Mouse (Mus musculus) megakaryocyte, embryonic 14.5 days (primary cell): ENCODE results near the gene Txlnb. TPM values are rescaled to one million over a fixed set of nuclear protein-coding genes. Genes with fewer than 3 reads are reported as not detected.

Source experiments
- H3K27me3 ChIP-seq: replicated peaks from 2 replicates; pipeline ENCODE3; 2012; ENCODE audit warnings: inconsistent platforms
- H3K36me3 ChIP-seq: replicated peaks from 2 replicates; pipeline ENCODE3; 2012; ENCODE audit warnings: low read length, inconsistent platforms, mixed read lengths
- H3K4me1 ChIP-seq: 2 replicates; pipeline ENCODE4 v1.6.1; 2012; ENCODE audit warnings: inconsistent platforms
- H3K4me3 ChIP-seq: replicated peaks from 2 replicates; pipeline ENCODE3; 2012; ENCODE audit warnings: moderate library complexity, mild to moderate bottlenecking, inconsistent platforms
- H3K9me3 ChIP-seq: 2 replicates; pipeline ENCODE4 v1.6.1; 2012; ENCODE audit warnings: inconsistent platforms
- FLI1 ChIP-seq: IDR thresholded peaks from 2 replicates; pipeline ENCODE4 v1.6.1; 2012; ENCODE audit warnings: low read length, inconsistent platforms, mixed read lengths
- GATA1 ChIP-seq: IDR thresholded peaks from 3 replicates; pipeline ENCODE4 v1.6.1; 2012; ENCODE audit warnings: mixed read lengths, low read length, inconsistent platforms, borderline replicate concordance
- polyA plus RNA-seq: library from polyadenylated mRNA; stranded (reverse); fragments of >175 nt; gene quantifications from 2 replicates; pipeline ENCODE4 v1.2.3, GENCODE M21; 2012; ENCODE audit warnings: low replicate concordance; ENCODE audit not compliant: insufficient read depth

Gene Txlnb
- polyA plus RNA-seq, 1 experiment: 0.20 TPM

GRCm38 (mm10) chr10:17827391-17827790, 31.4 kb downstream of the Txlnb start:
- TF ChIP-seq GATA1 (no peak), FLI1 (no peak)
- no peaks in the 10 kb centered on the region for H3K27me3 ChIP-seq
- no peaks in the 10 kb centered on the region for H3K4me1 ChIP-seq
- no peaks in the 10 kb centered on the region for H3K36me3 ChIP-seq
- no peaks in the 10 kb centered on the region for H3K9me3 ChIP-seq
- H3K4me3 ChIP-seq: no peak overlapping the region

GRCm38 (mm10) chr10:17829205-17829604, 33.2 kb downstream of the Txlnb start:
- no peaks in the 10 kb centered on the region for H3K36me3 ChIP-seq
- H3K4me3 ChIP-seq: no peak overlapping the region
- no peaks in the 10 kb centered on the region for H3K27me3 ChIP-seq
- H3K9me3 ChIP-seq: no peaks in the 10 kb centered on the region
- no peaks in the 10 kb centered on the region for H3K4me1 ChIP-seq
- TF ChIP-seq GATA1 (no peak), FLI1 (no peak)

GRCm38 (mm10) chr10:17831041-17831440, 35.0 kb downstream of the Txlnb start:
- Histone ChIP-seq H3K36me3 (no peaks in the 10 kb centered on the region), H3K27me3 (no peaks in the 10 kb centered on the region), H3K4me1 (no peaks in the 10 kb centered on the region), H3K9me3 (no peaks in the 10 kb centered on the region), H3K4me3 (no peak overlapping the region)
- TF ChIP-seq GATA1: no peak
- TF ChIP-seq FLI1: no peak

GRCm38 (mm10) chr10:17835031-17835430, 39.0 kb downstream of the Txlnb start:
- TF ChIP-seq GATA1: no peak
- TF ChIP-seq FLI1: no peak
- H3K27me3 ChIP-seq: no peaks in the 10 kb centered on the region
- no peaks in the 10 kb centered on the region for H3K36me3 ChIP-seq
- H3K4me3 ChIP-seq: no peak overlapping the region
- peaks cover 8% of the 10 kb centered on the region; the same call in 1 of the 2 replicates for H3K4me1 ChIP-seq
- no peaks in the 10 kb centered on the region for H3K9me3 ChIP-seq

- Histone ChIP-seq H3K4me1 (peaks cover 8% of the 10 kb centered on the region; the same call in 1 of the 2 replicates), H3K36me3 (no peaks in the 10 kb centered on the region), H3K27me3 (no peaks in the 10 kb centered on the region), H3K9me3 (no peaks in the 10 kb centered on the region), H3K4me3 (no peak overlapping the region)
- TF ChIP-seq FLI1: no peak
Observed at GRCm38 (mm10) chr10:17836275-17836674, 40.2 kb downstream of the Txlnb start.

- peaks cover 10% of the 10 kb centered on the region; the same call in 1 of the 2 replicates for H3K4me1 ChIP-seq
- no peak overlapping the region for H3K4me3 ChIP-seq
- no peaks in the 10 kb centered on the region for H3K27me3 ChIP-seq
- H3K9me3 ChIP-seq: no peaks in the 10 kb centered on the region
- no peaks in the 10 kb centered on the region for H3K36me3 ChIP-seq
- no peak for TF ChIP-seq FLI1
- no peak for TF ChIP-seq GATA1
Observed at GRCm38 (mm10) chr10:17842030-17842429, 46.0 kb downstream of the Txlnb start.

- Histone ChIP-seq H3K4me1 (peaks cover 3% of the 10 kb centered on the region; the same call in 1 of the 2 replicates), H3K4me3 (no peak overlapping the region), H3K27me3 (no peaks in the 10 kb centered on the region), H3K36me3 (no peaks in the 10 kb centered on the region), H3K9me3 (no peaks in the 10 kb centered on the region)
- no peak for TF ChIP-seq FLI1
- no peak for TF ChIP-seq GATA1
Observed at GRCm38 (mm10) chr10:17844781-17845537, 48.9 kb downstream of the Txlnb start.

GRCm38 (mm10) chr10:17857647-17858261, 61.7 kb downstream of the Txlnb start:
- no peaks in the 10 kb centered on the region for H3K36me3 ChIP-seq

GRCm38 (mm10) chr10:17860701-17861480, 64.9 kb downstream of the Txlnb start:
- TF ChIP-seq FLI1: no peak
- TF ChIP-seq GATA1: no peak
- Histone ChIP-seq H3K27me3 (no peaks in the 10 kb centered on the region), H3K4me3 (no peak overlapping the region), H3K9me3 (no peaks in the 10 kb centered on the region), H3K36me3 (peaks cover under 1% of the 10 kb centered on the region), H3K4me1 (no peaks in the 10 kb centered on the region)

More at GRCm38 (mm10) chr10:17857647-17858261, 61.7 kb downstream of the Txlnb start:
- H3K4me1 ChIP-seq: no peaks in the 10 kb centered on the region
- H3K27me3 ChIP-seq: no peaks in the 10 kb centered on the region
- H3K9me3 ChIP-seq: no peaks in the 10 kb centered on the region
- TF ChIP-seq FLI1 (no peak), GATA1 (no peak)
- no peak overlapping the region for H3K4me3 ChIP-seq
